Mouse (Mus musculus): ENCODE results near the gene S1pr4. TPM values are rescaled to one million over a fixed set of nuclear protein-coding genes. Genes with fewer than 3 reads are reported as not detected.

The S1pr4 gene
- total RNA-seq, 2 experiments from 2014 or later: 2.0 to 2.7 TPM

GRCm38 (mm10) chr10:81466881-81467280 is 33.1 kb downstream of the S1pr4 start:
- DNase-seq (ENCODE audit: low spot score in 2 of 2): no peak

GRCm38 (mm10) chr10:81466066-81466465 is 33.9 kb downstream of the S1pr4 start:
- DNase-seq (ENCODE audit: low spot score in 2 of 2): no peak

- no peak for DNase-seq (ENCODE audit: low spot score in 2 of 2)
Observed at GRCm38 (mm10) chr10:81465265-81465645, 34.7 kb downstream of the S1pr4 start.

- DNase-seq (ENCODE audit: low spot score in 2 of 2): no peak
Observed at GRCm38 (mm10) chr10:81464405-81465264, 35.3 kb downstream of the S1pr4 start.

GRCm38 (mm10) chr10:81463531-81463930 is 36.4 kb downstream of the S1pr4 start:
- no peak for DNase-seq (ENCODE audit: low spot score in 2 of 2)

- no peak for DNase-seq (ENCODE audit: low spot score in 2 of 2)
Observed at GRCm38 (mm10) chr10:81462917-81463316, 37.0 kb downstream of the S1pr4 start.

GRCm38 (mm10) chr10:81462415-81462804 is 37.5 kb downstream of the S1pr4 start:
- no peak for DNase-seq (ENCODE audit: low spot score in 2 of 2)

- no peak for DNase-seq (ENCODE audit: low spot score in 2 of 2)
Observed at GRCm38 (mm10) chr10:81461673-81462414, 38.1 kb downstream of the S1pr4 start.

GRCm38 (mm10) chr10:81460951-81461350 is 39.0 kb downstream of the S1pr4 start:
- DNase-seq (ENCODE audit: low spot score in 2 of 2): no peak

- DNase-seq (ENCODE audit: low spot score in 2 of 2): no peak
Observed at GRCm38 (mm10) chr10:81460471-81460870, 39.5 kb downstream of the S1pr4 start.

- no peak for DNase-seq (ENCODE audit: low spot score in 2 of 2)
Observed at GRCm38 (mm10) chr10:81459399-81459798, 40.5 kb downstream of the S1pr4 start.

- DNase-seq (ENCODE audit: low spot score in 2 of 2): no peak
Observed at GRCm38 (mm10) chr10:81458267-81458666, 41.7 kb downstream of the S1pr4 start.

- no peak for DNase-seq (ENCODE audit: low spot score in 2 of 2)
Observed at GRCm38 (mm10) chr10:81457624-81458023, 42.3 kb downstream of the S1pr4 start.

GRCm38 (mm10) chr10:81456983-81457563 is 42.9 kb downstream of the S1pr4 start:
- DNase-seq (ENCODE audit: low spot score in 2 of 2): no peak

GRCm38 (mm10) chr10:81455181-81455895 is 44.6 kb downstream of the S1pr4 start, which contains the start of gene Nfic:
TSS of gene Nfic (minus strand) at chr10:81455635.
- no peak for DNase-seq (ENCODE audit: low spot score in 2 of 2)

GRCm38 (mm10) chr10:81454106-81454505 is 45.8 kb downstream of the S1pr4 start:
- no peak for DNase-seq (ENCODE audit: low spot score in 2 of 2)

- DNase-seq (ENCODE audit: low spot score in 2 of 2): no peak
Observed at GRCm38 (mm10) chr10:81452947-81453288, 47.0 kb downstream of the S1pr4 start.

GRCm38 (mm10) chr10:81452237-81452946 is 47.5 kb downstream of the S1pr4 start:
- DNase-seq (ENCODE audit: low spot score in 2 of 2): no peak

GRCm38 (mm10) chr10:81451365-81451745 is 48.6 kb downstream of the S1pr4 start:
- DNase-seq (ENCODE audit: low spot score in 2 of 2): no peak

GRCm38 (mm10) chr10:81450641-81451364 is 49.1 kb downstream of the S1pr4 start:
- DNase-seq (ENCODE audit: low spot score in 2 of 2): no peak
